Mouse (Mus musculus) layer of hippocampus, adult 9-10 months (tissue): ENCODE measurements around the gene Nemf.
A peak's percentile ranks its signal among the peaks of the same experiment; 100 is the strongest.

Experiments used
- DNase-seq: peaks from one replicate; pipeline ENCODE4 v3.0.0; 2022; ENCODE audit warnings: low spot score

Nemf gene

GRCm38 (mm10) chr12:69304051-69304450 is 52.9 kb downstream of the Nemf start:
- no peak for DNase-seq

GRCm38 (mm10) chr12:69302171-69302570 is 54.8 kb downstream of the Nemf start:
- no peak for DNase-seq

GRCm38 (mm10) chr12:69300391-69300790 is 56.6 kb downstream of the Nemf start:
- no peak for DNase-seq

DNA sequence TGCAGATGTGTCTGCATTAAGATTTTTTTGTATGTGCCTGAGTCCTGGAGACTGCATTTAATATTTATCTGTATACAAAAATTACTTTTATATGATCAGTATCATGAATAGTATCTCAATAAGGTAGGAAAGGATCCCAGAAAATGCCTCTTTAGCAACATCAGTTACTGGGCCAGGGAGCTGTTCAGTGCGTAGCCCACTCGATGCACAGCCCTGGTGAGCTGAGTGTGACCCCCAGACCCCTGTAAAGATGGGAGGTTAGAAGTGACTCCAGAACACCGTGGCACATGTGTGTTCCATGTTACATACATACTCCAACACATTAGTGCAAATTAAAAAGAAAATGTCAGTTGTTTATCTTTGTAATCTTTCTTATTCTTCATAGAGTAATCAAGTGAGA is 57.1 kb downstream of the Nemf start:
- DNase-seq, result no peak

- no peak for DNase-seq
Observed at GRCm38 (mm10) chr12:69299231-69299630, 57.7 kb downstream of the Nemf start.

DNA sequence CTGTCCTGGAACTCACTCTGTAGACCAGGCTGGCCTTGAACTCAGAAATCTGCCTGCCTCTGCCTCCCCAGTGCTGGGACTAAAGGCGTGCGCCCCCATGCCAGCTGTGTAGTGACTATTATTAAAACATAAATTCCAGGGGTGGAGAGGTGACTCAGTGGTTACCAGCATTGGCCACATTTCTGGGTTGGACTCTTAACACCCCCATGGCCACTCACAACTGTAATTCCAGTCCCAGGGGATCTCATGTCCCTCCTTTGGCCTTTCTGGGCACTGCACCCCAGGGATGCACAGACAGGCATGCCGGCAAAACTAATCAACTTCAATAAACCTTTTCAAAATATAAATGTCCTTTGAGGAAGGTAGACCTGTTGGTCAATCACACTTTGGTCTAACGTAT is 58.7 kb downstream of the Nemf start:
- no peak for DNase-seq

DNA sequence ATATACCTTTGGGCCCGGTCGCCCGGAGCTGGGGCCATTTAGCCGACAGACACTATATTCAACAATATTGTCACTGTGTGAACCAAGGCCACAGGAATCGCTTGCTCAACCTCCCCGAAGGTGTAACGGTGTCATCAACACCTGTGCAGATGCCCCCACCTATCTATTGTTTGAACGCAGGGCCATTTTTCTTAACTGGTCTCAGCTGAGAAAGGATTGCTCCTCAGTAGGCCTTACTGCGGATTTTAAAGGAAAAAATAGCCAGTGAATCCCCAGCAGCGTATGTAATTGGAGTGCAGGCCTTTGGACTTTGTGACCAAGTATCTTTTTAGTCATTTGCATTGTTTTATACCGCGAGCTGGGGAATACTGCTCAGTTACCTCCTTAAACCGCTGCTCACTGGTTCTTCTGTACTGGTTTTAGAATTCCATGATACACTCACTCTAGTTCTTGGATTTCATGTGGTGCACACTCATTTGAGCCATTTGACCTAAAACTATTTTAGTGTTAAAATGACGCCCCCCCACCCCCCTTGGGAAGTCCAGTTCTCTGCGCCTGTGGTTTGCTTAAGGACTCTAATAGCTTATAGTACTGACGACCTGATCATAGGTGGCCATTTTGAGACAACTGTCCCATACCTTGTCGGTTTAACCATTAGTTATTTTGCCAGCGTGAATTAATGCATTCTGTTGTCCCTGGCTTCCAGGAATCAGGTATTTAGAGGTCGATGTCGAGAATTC is 59.4 kb downstream of the Nemf start:
- DNase-seq, result no peak

- DNase-seq, result peak; percentile 66
Observed at GRCm38 (mm10) chr12:69296511-69297410, 60.2 kb downstream of the Nemf start, which contains the start of gene Klhdc2. Gene Klhdc2 (plus strand): TSS chr12:69296681.

DNA sequence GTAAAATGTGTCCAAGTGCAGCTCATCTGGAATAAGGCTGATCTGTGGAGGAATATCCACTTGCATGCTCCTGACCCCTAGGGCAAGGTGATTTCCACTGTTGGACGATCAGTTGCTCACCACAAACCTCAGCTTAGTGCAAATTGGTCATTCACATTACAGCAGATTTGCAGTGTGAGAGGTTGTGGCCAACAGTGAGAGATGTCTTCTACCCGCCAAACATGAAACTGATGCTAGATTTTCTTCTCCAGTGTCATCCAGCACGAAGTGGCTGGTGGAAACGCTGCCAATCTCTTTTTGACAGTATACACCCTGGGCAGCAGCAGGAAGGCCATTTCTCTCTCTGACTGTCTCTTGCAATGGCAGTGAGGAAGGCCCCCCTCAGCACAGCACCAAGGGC is 61.3 kb downstream of the Nemf start:
- DNase-seq, result no peak

DNA sequence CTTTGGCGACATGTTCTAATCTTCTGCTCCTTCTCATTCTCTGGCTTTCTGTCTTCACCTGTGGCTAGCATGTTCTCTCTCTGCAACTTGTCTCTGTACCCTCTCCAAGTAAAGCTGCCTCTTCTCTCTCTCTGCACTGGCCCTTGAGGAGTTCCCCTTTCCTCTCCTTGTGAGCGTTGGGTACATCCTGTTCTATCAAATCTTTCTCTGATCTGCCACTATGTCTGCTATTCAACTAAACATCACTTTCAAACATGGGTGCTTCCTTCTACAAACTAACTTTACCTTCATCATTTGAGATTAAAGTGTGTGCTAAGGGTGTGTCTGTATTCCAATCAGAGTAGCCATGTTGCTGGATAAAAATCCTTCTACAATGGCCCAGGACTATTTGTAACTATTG is 62.0 kb downstream of the Nemf start:
- no peak for DNase-seq

DNA sequence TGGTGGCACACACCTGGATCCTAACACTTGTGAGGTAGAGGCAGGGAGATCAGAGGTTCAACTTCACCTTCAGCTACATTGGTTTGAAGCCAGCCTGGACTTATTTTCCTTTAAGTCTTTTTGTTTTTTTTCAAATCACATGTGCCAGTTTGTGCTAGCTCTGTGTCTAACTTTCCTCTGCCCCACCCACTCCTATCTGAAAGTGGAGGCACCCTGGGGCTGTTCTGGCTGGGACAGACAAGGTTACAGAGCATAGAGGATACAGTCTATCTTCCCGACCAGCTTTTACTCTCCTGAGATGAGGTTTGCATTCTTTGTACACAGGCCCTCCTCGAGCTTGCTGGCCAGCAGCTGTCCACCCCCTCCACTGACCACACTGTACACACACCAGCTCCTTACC is 63.1 kb downstream of the Nemf start:
- DNase-seq, result no peak

- no peak for DNase-seq
Observed at GRCm38 (mm10) chr12:69292401-69292800, 64.6 kb downstream of the Nemf start.

DNA sequence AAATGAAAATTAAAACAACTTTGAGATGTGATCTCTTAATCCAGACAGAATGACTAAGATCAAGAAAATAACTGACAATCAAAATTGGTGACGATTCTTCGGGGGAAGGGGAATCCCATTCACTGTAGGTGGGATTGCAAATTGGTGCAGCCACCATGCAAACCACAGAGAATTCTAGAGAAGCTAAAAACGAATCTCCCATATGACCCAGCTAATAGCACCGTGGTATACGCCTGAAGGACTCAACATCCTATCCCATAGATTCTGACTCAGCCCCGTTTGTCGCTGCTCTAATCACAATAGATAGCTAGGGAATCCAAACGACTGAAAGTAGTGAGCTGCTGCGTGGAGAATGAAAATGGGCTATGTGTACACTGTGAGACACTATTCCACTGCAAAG is 68.3 kb downstream of the Nemf start:
- DNase-seq, result no peak

DNA sequence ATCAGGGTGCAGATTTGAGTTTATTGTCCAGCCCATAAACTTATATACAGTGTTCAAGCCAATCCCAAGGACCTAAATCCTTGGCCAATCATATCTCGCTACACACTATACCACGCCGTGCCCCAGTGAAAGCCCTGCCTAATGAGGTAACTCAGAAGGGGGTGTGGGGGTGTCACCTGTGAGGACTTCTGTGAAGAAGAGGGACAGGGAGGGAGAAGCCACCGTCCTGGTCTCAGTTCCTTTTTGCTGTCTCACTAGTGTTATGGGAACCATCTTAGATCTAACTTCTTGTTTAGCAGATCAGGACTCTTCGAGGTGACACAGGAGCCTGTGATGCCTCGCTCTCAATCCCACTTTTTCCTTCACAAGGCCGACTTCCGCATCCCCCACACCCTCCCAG is 69.4 kb downstream of the Nemf start:
- no peak for DNase-seq

GRCm38 (mm10) chr12:69283146-69283545 is 73.8 kb downstream of the Nemf start:
- DNase-seq, result no peak

DNA sequence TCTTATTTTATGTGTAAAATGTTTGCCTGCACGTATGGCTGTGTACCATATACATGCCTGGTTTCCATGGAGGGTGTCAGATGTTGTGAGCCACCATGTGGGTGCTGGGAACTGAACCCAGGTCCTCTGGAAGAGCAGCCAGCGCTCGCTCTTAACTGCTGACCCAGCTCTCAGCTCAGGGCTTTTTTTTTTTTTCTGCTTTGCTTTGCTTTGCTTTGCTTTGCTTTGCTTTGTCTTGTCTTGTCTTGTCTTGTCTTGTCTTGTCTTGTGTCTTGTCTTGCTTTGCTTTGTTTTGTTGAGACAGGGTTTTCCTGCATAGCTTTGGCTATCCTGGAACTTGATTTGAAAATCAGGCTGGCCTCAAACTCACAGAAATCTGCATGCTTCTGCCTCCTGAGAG is 76.0 kb downstream of the Nemf start:
- DNase-seq, result no peak

DNA sequence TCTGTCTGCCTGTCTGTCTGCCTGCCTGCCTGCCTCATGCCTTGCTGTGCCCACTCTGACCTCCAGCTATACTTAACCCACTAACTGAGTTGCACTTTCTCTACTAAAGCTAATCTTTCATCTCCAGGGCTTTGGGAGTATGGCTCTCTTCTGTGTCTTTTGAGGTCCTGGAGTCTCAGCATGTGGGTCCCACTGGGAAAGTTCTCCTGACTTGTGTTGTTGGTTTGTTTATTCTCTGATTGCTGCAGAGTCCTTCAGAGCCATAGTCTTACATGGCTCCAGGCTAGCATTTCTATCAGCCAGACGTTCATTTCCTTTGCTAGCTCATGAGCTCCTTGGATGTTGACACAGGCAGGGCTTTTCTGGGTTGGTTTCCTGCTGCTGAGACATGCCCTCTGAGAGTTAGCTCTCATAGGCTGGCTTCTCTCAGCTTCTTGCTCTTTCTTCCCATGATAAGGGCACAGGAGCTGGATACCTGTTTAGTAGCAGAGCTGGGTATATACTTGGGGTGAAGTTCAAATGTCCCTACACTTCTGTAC is 77.0 kb downstream of the Nemf start:
- no peak for DNase-seq

DNA sequence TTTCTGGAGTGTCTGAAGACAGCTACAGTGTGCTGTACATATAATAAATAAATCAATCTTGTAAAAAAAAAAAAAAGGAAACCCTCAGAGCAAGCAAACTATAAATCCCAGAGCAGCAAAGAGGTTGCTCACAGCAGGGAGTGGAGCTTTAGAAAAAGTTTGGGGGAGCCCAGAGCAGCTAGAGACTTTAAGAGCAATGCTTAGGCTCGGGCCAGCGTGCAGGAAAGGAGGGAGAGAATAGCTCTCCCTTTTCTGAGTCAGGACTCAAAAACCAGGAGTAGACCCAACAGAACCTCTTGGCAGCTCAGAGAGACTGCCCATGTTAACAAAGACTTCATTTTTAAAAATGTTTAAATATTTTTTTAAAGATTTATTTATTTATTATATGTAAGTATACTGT is 88.0 kb downstream of the Nemf start:
- no peak for DNase-seq

DNA sequence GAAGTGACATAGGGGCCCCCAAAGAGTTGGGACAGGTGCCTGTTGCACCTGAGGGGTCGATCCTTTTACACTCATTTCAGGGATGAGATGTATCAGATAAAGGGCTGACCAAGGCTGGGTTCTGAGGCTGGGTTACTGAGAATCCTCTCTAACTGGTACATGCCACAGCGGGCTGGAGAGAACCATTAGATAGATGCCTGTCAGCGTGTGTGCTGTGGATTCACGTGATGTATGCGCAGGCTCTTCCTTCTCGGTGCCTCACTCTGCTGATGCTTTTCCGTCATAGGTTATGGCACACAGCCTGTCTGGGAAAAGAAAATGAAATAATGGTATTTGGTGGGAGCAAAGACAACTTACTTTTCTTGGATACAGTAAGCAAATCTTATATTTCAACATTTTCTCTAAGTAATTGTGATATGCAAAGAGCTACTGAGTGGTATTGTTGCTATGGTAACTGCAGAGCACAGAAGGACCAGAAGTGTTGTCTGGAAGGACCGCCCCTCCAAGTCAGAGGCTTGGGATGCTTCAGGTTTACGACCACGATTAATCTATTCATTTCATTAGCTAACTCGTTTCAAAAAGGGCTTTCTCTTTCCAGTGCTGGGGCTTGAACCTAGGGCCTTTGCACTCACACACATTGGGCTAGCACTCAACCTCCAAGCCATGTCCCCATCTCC is 88.9 kb downstream of the Nemf start:
- no peak for DNase-seq

- no peak for DNase-seq
Observed at GRCm38 (mm10) chr12:69265031-69265430, 91.9 kb downstream of the Nemf start.

- DNase-seq, result no peak
Observed at GRCm38 (mm10) chr12:69262251-69262650, 94.7 kb downstream of the Nemf start.
